Mouse (Mus musculus): ENCODE data around the gene Cryzl2.

The Cryzl2 gene

GRCm38 (mm10) chr1:157480090-157480489, 21.7 kb downstream of the Cryzl2 start:
- no peak for DNase-seq

- DNase-seq = no peak
Measured at GRCm38 (mm10) chr1:157480901-157481300, 22.5 kb downstream of the Cryzl2 start.

- DNase-seq = no peak
Measured at GRCm38 (mm10) chr1:157481666-157482065, 23.3 kb downstream of the Cryzl2 start.

- DNase-seq = no peak
Measured at GRCm38 (mm10) chr1:157484161-157484560, 25.8 kb downstream of the Cryzl2 start.

- DNase-seq = no peak
Measured at GRCm38 (mm10) chr1:157500657-157501056, 42.3 kb downstream of the Cryzl2 start.

DNA sequence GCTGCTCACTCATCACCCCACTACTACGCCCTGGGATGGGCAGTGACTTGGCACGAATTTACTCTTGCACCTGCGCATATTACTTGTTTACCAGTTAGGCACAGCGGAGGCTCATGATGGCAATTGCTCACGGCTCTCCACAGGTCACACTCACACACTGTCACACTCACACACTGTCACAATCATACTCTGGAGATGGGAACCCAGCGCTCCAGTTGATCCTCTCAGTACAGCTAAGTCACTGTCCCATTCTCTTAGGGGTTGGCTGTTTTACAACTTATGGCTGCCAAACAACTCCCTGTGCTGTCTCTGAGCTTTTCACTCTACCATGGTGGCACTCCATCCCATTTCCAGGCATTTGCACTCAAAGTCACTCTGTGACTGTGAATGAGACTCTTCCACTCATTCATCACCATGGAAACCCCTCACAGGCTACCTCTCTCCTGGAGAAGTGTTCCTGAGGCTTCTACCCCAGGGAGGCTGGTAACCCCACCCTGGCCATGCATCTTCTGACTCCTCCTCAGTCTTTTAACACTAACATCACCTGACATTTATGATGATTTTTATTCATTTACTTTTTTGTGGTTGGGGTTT, 43.1 kb downstream of the Cryzl2 start:
- DNase-seq = no peak

DNA sequence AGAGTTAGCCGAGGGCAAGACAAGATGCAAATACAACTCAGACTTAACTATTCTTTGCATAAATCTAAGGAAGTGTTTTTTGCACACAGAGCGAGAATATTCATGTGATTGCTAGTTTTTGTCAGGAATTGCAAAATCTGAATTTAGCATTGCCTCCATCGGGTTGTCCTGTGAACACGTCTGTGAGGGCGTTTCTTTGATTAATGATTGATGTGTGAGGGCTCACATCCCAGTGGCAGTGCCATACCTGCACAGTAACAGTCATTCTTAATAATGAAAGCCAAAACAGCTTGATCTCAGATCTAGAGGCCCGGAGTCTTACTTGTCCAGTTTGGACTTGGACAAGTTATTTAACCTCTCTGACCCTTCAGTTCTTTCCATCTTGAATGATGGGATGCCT, 44.7 kb downstream of the Cryzl2 start:
- peak in 1 of 2 experiments; percentile 7 for DNase-seq

DNA sequence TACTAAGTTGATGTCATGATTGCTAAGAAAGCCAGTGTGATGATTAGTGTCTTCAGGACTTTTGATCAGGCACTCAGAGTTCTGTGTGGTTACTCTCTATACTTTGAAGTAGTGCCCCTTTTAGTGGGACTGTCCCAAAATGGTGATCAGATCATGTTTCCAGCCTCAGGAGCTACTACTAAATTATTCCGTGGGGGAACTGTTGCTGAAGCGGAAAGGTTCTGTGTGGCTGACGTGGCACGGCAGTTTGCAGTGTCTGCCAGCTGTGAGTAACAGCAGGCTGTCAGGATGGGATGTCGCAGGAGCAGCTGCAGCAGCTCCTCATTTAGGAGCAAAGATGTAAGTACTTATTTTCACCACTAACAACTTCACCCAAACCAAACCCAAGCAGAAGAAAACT, 48.1 kb downstream of the Cryzl2 start, which contains the start of gene Sec16b:
Sec16b (plus strand) TSS at position 207 of the 400 bp plus-strand sequence.
- peak in 1 of 2 experiments; percentile 12 for DNase-seq

GRCm38 (mm10) chr1:157506995-157507595, 48.7 kb downstream of the Cryzl2 start:
- DNase-seq = peak; percentile 19 to 51

DNA sequence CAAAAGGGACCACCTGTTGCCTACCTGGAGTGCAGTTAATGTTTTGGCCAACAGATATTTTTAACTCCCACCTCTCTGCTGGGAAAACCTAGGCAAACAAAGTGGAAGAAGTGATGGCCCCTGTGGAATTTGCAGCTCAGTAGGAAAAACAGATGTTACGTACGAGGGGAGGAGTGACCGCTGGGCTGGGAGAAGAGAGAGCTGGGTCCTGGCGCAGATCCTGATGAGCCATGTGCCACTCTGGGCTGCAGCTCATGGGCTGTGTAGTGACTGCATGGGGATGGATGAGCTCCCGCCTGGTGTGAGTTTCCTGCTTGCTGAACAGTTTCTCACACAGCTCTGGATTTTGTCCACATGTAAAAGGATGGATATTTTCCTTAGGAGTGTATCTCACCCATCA, 49.4 kb downstream of the Cryzl2 start:
- peak in 1 of 2 experiments; percentile 5 for DNase-seq

DNA sequence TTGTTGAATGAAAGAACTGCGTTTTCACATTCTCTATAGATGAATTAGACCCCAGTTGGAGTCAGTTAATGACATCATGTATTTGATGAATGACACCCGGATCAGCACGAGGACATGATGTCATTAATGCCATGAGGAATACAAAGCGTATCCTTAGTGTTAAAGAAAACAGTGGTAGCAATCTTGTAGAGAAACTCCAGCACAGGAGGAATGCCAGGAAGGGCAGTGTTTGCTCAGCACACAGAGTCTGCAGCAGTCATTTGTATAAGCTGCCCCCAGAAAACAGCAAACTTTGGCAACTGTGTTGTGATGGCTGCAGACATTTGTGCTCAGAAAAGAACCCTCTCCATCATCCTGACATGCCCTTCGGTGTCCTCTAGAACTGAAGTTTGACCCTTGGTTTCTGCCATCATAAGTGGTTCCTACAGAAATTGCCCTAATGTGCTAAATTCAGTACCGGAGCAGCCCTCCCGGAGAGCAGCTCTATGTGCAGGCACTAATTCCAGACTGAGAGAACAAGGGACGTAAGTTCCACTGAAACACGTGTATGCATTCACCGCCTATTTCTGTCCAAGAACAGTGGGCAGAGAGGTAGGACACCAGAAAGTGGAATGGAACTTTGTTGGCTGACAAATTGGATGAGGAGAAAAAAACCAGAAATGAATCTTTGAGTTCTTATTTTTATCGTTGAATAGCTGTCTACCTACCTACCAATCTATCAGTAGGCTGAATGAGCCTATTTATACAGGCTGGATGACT, 54.5 kb downstream of the Cryzl2 start:
- DNase-seq = no peak

DNA sequence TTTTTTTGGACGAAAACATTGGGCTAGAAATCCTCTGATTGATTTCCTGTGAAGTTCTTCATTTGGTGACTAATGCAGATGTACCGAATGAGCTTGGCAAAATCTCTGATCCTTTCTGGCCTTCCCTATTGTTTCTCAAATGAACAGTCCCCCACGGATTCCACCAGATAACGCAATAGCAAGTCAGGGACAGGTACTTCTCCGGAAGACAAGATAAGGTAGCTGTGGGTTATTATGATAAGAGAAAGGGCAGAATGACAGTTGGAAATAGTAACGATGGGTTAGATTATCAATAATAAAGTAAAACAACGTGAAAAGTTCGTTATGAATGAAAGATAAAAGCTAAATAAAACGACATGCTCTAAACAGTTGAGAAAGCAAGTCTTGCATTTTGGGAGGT, 55.2 kb downstream of the Cryzl2 start:
- DNase-seq = no peak

DNA sequence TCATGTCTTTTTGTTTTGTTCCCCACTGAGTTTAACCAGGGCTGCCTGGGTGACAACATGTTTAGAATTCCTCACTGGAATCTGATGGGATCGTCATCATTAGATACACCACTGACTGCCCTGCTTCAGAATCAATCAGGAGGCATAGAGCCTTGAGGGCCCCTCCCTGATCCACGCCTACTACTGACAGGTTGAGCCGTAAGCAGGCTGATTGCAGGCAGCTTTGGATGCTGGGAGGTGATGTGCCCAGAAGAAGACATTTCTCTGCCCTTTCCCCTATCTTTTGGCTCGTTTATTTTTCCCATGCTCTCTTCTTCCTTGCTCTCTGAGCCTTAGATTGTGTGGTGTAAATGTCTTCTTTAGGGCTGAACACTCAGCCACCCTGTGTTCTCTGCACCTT, 55.9 kb downstream of the Cryzl2 start:
- no peak for DNase-seq

DNA sequence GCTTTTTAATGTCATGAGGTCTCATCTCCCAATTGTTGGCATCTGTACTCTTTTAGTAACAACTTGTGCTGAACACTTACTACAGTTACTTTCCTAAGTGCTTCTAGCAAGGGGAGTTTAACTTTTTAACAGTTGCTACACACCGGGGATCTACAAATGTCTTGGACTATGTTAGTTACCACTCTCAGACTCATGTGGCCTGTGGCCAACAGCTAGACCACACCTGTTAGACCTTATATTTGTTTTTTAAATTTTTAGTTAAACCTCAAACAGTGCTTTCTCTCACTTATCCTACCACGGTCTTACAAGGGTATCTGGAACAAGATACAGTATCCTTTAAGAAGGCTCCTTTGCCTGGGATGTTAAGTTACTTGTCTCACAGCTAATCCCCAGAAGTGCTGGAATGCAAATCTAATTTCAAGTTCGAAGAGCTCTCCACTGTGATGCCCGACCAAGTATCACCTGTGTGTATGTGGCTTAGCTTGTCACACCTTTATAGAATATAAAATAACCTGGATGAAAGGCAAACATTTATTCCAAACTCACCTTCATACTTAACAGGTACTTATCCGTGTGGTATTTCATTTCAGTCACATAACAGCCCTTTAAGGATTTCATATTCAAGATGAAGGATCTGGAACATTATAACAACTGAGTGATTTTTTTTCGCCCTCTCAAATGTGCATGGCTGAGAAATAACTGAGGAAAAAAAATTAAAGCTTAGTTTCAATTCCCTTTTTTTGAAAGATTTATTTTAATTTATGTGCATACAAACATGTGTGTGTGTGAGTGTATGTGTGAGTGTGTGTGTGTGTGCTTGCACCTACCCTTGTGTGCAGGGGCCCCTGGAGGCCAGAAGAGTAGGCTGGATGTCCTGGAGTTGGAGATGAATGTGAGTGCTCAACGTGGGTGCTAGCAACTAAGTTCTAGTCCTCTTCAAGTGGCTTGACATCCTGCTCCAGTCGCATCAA, 58.7 kb downstream of the Cryzl2 start:
- no peak for DNase-seq

DNA sequence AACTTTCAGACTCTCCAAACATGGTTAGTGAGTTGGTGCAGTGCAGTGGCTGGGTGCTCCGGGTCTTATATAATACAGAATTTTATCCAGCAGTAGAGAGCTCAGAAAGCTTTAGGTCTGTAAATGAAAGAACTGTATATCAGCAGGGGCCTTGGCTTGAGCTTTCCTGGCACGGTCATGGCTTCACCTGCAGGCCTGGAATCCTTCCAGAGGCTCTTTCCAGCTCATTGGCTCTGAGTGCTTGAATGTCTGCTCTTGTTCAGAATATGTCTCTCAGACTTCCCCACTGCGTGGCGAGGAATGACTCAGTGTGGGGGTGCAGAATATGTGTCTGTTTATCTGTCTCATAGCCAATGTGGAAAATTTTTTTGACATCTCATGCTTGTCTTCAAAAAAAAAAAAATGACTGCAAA, 59.7 kb downstream of the Cryzl2 start:
- DNase-seq = peak; percentile 81

DNA sequence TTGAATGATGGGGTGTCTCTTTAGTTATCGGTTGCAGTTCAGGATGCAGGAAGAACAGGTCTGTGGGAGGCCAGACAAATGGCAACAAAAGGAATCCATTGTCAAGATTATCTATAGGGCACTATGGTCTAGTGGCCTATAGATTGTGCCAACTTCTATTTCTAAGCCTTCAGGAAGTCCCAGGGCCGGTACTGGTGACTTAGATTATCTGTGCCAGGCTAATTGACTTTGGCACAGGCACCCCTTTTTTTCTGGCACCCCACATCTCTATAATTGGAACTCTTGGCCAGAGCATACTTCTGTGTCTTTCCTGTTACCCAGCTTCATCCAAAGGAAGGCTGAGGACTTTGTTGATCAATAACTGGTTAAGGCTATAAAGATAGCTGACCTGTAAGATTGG, 61.0 kb downstream of the Cryzl2 start:
- DNase-seq = no peak

- no peak for DNase-seq
Measured at GRCm38 (mm10) chr1:157522322-157522721, 63.9 kb downstream of the Cryzl2 start.

DNA sequence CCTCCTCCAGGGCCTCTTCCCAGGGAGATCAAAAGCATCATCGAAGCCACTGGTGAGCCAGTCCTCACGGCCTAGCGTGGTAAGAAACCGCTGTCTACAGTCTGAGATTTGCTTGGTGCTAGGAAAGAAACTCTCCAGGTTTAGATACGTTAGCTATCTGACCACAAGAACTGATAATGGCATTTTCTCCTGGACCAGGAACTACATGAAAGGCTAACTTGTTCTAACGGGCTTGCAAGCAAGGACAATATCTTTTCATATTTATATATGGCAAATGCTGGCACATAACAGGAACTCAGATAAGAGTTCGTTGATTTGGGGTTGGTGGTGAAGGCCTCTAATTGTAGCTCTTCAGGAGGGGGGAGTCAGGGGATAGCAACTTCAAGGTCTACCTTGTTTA, 66.4 kb downstream of the Cryzl2 start:
- DNase-seq = no peak

DNA sequence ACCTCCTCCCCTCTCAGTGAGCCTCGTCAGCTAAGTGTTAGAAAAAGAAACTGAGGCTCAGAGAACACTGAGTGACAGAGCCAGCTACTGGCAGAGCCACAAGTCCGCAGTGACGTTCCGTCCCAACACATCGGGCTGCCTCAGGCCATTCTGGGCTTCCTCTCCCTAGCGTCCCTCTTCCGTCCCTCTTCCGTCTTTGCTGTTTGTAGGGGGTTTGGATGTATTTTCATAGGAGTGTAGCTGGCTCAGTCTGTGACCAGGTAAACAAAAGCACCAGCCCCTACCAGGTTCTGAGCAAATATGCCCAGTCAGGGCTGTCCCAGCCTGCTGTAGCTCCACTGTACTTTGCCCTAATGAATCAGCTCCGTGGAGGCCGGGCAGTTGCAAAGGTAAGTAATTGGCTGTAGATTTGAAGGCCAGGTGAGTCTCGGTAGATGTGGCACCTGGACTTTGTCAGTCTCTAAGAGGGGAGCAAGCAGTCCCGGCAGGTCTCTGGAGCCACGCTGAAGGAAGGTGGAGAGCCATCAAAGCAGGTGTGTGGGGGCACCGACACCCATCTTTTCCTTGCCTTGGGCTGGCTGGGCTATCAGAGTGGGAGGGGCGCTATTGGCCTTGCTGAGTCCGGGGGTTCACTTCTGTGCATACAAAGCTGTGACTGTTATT, 67.4 kb downstream of the Cryzl2 start:
- DNase-seq = peak; percentile 52 to 53

DNA sequence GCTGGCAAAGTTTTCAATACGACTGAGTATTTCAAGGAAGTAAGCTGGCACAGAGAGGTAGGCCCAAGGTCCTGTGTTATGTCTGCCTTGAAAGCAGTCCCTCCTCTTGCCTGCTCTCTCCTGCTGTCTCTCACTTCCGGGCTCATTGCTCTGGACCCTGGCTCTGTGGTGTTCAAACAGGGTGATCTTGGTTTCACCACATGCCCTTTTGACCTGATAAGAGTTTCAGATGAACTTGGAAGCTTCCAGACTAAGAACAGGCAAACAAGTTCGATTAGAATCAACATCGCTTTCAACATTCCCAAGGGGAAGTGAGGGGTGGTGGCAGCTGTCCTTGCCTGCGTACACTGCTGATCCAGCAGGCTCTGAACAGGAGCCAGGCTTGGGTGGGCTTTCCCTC, 68.2 kb downstream of the Cryzl2 start:
- DNase-seq = no peak

GRCm38 (mm10) chr1:157532826-157533460, 74.6 kb downstream of the Cryzl2 start:
- DNase-seq = no peak

DNA sequence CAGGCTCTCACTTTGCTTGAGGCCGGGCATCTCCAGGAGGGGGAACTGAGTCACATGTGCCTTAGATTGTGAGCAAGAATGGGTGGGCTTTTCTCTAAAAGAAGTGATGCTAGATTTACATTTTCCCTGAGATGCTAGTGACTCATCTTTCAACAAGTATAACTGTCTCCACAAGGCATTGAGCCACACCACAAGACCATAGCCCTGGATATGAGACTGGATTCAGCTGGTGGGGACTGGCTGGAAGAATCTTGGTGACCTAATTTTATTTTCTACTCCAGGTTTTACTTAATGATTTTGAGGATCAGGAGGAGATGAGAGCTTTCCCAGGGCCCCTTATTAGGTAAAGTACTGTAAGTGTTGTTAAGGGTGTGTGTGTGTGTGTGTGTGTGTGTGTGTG, 77.2 kb downstream of the Cryzl2 start:
- DNase-seq = no peak
